Mouse (Mus musculus) kidney, postnatal 0 days (tissue): ENCODE measurements around the gene Vmn1r27. TPM values are rescaled to one million over a fixed set of nuclear protein-coding genes. Genes with fewer than 3 reads are reported as not detected.

Source experiments
- ATAC-seq: fragments of 200-750 bp; cut with Nextera tagmentation; replicated peaks from 2 replicates; pipeline ENCODE4 v1.8.0; 2017; ENCODE audit warnings: low read depth, moderate number of reproducible peaks, moderate TSS enrichment, moderate library complexity; ENCODE audit not compliant: low FRiP score
- DNase-seq: peaks from one replicate; pipeline ENCODE4 v3.0.0-alpha.2; 2016; ENCODE audit warnings: low spot score
- H3K27ac ChIP-seq: fragments of 300-500 bp; sonication (generic); 2 replicates; pipeline ENCODE4 v1.5.1; 2014; ENCODE audit warnings: mild to moderate bottlenecking
- H3K27me3 ChIP-seq: fragments of 300-500 bp; sonication (generic); 2 replicates; pipeline ENCODE4 v1.6.1; 2014; ENCODE audit warnings: low read length, mixed read lengths; ENCODE audit not compliant: insufficient read depth
- H3K36me3 ChIP-seq: fragments of 300-500 bp; sonication (generic); 2 replicates; pipeline ENCODE4 v1.6.1; 2014; ENCODE audit warnings: low read length, mixed read lengths; ENCODE audit not compliant: insufficient read depth
- H3K4me1 ChIP-seq: fragments of 300-500 bp; sonication (generic); replicated peaks from 2 replicates; pipeline ENCODE4 v1.6.1; 2014; ENCODE audit warnings: antibody characterized with exemption, low read length, mixed read lengths; ENCODE audit not compliant: insufficient read depth
- H3K4me2 ChIP-seq: fragments of 300-500 bp; sonication (generic); 2 replicates; pipeline ENCODE4 v1.6.1; 2014; ENCODE audit warnings: mild to moderate bottlenecking, low read length, moderate library complexity, mixed read lengths
- H3K4me3 ChIP-seq: fragments of 300-500 bp; sonication (generic); replicated peaks from 2 replicates; pipeline ENCODE4 v1.5.1; 2014; ENCODE audit warnings: low read depth, low read length
- H3K9ac ChIP-seq: fragments of 300-500 bp; sonication (generic); 2 replicates; pipeline ENCODE4 v1.6.1; 2014; ENCODE audit warnings: low read depth, low read length
- H3K9me3 ChIP-seq: fragments of 300-500 bp; sonication (generic); replicated peaks from 2 replicates; pipeline ENCODE4 v1.6.1; 2016; ENCODE audit warnings: low read length, inconsistent platforms, mixed read lengths
- CTCF ChIP-seq: IDR thresholded peaks from 2 replicates; pipeline ENCODE4 v1.5.1; 2016; ENCODE audit warnings: antibody characterized with exemption, low read depth, mild to moderate bottlenecking, moderate library complexity
- WGBS: fragments of 180-500 bp; shearing (Covaris S2); extraction: QIAGEN DNeasy Blood & Tissue Kit; methylation state at CpG from one replicate; pipeline ENCODE4 v1.1.7; 2014; 5-methylcytosine and 5-hydroxymethylcytosine counted together
- polyA plus RNA-seq: library from polyadenylated mRNA; unstranded; fragments of >200 nt; fragmentation: Nextera tagmentation; extraction: Ambion mirVana; gene quantifications from 2 replicates; pipeline ENCODE4 v1.2.1, GENCODE M21; 2015

Vmn1r27 gene
- polyA plus RNA-seq = not detected in 2 replicates

- ATAC-seq = no peak
- Histone ChIP-seq H3K4me1 (no peaks in the 10 kb centered on the region), H3K36me3 (no peaks in the 10 kb centered on the region), H3K4me2 (no peak within 1 kb of the TSS), H3K27ac (no peak within 1 kb of the TSS), H3K4me3 (no peak within 1 kb of the TSS), H3K9me3 (no peaks in the 10 kb centered on the region), H3K9ac (no peak within 1 kb of the TSS), H3K27me3 (no peaks in the 10 kb centered on the region)
- no peak for DNase-seq
- 87% methylated on average over 2 of the region's 2 CpGs for WGBS
- no peak for TF ChIP-seq CTCF
Measured at GRCm38 (mm10) chr6:58218721-58219120, at the start of gene Vmn1r27. Vmn1r27 (minus strand) TSS chr6:58218821.

DNA sequence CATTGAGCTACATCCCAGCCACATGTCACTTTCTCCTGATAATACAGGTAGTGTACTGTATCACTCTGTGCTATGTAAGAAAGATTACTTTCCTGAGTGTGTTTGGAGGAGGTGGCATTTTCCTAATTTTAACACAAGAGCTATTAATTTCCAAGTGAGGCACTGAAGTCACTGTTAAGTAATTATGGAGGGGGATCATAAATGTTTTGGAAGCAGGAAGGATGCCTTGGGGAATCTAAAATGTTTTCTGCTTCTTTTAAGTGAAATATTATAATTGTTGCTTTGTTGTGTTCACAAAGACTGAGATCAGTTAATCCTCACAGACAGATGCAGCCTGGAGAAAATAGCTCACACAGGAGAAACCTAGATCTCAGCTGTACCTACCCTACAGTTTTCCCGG is 43.1 kb upstream of the Vmn1r27 start, which contains the start of gene Vmn1r28:
Vmn1r28 (plus strand) TSS at position 301 of the 400 bp plus-strand sequence.
- no peak for TF ChIP-seq CTCF
- WGBS = 85% methylated on average over 1 of the region's 1 CpGs
- Histone ChIP-seq H3K4me2 (no peak within 1 kb of the TSS), H3K4me1 (no peaks in the 10 kb centered on the region), H3K9ac (no peak within 1 kb of the TSS), H3K9me3 (no peaks in the 10 kb centered on the region), H3K36me3 (no peaks in the 10 kb centered on the region), H3K27me3 (no peaks in the 10 kb centered on the region), H3K27ac (no peak within 1 kb of the TSS), H3K4me3 (no peak within 1 kb of the TSS)
- DNase-seq = no peak
- ATAC-seq = no peak

DNA sequence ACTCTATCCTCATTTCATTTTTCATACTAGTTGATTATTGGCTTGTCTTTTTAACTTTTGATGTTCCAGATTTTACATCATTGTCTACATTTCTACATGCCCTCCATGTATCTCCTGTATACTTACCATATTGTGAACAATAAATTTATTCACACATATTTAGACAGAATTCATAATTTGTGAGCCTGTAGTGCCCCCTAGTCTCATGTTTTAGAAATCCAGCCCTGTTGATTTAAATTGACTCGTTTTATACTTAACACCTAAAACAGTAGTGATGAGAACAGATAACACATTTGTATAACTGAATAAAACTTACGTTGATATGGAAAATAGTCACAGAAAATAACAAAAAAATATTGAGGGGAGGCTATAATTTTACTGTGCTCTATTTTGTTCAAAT is 2.5 kb downstream of the Vmn1r27 start:
- H3K4me2 ChIP-seq = no peak overlapping the region
- TF ChIP-seq CTCF = no peak
- DNase-seq (no peak), ATAC-seq (no peak)
- H3K4me1 ChIP-seq = no peaks in the 10 kb centered on the region
- no peaks in the 10 kb centered on the region for H3K9me3 ChIP-seq
- H3K36me3 ChIP-seq = no peaks in the 10 kb centered on the region
- H3K27me3 ChIP-seq = no peaks in the 10 kb centered on the region
- H3K9ac ChIP-seq = no peak overlapping the region
- H3K4me3 ChIP-seq = no peak overlapping the region
- 74% methylated on average over 2 of the region's 2 CpGs for WGBS
- no peak overlapping the region for H3K27ac ChIP-seq

Other genes starting within 250 kb of the Vmn1r27 start
- not detected in 2 replicates for gene Vmn1r25, start 238.0 kb downstream of the Vmn1r27 start, polyA plus RNA-seq
- gene Vmn1r26, start 203.7 kb downstream of the Vmn1r27 start, polyA plus RNA-seq = not detected in 2 replicates
- gene Vmn1r28, start 43.2 kb upstream of the Vmn1r27 start, polyA plus RNA-seq = not detected in 2 replicates
- gene Vmn1r29, start 82.7 kb upstream of the Vmn1r27 start, polyA plus RNA-seq = not detected in 2 replicates
- not detected in 2 replicates for gene Vmn1r30, start 224.6 kb upstream of the Vmn1r27 start, polyA plus RNA-seq